Mouse (Mus musculus) thymus, postnatal 4 days (tissue): ENCODE measurements around the gene Gm44973.
"Not testable (repeated sequence)": the region's sequence is repeated elsewhere in the genome, so short reads cannot be mapped to it uniquely, and the experiment has no call there.

Experiments
- DNase-seq: peaks from one replicate; pipeline ENCODE4 v3.0.0; 2021

The Gm44973 gene

DNA sequence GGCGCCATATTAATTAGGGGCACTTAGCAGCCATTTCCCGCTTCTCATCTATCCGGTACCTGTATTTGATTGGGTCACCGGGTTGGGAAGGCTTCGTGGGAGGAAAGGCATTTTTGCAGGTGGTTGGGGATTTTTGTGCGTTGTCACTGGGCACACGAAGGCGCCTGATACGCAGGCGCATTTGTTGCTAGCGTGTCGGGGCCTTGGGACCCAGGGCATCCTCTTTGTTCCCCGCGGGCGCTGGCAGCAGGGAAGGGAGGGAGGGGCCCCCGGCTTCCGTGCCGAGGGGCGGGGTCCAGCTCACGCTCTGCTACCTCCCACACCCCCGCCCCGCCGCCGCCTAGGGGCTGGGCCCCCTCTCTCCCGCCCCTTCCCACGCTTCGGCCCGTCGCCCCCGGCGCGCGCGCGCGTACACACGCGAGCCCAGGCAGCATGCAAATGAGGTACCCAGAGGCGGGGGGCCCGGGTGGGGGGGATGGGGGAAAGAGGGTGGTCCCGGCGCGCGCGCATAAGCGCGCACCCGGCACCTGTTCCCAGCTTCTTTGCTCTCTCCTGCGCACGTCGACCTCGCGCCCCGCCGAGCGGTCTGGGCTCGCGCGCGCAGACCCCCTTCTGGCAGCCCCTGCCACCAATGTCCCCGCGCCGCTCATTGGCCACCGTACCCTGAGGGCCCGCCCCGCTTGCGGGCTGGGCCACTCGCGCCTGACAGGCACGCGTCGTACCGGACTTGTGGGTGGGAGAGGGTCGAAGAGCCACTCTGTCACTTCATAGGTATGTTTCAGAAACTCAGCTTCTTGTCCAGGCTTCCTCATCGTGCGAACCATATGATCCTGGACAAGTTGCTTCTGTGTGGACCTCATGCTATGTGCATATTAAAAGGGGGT, at the start of gene Gm44973:
Gene Gm44973 (plus strand): TSS at position 379 of the 884 bp plus-strand sequence.
- DNase-seq, result peak; percentile 98

DNA sequence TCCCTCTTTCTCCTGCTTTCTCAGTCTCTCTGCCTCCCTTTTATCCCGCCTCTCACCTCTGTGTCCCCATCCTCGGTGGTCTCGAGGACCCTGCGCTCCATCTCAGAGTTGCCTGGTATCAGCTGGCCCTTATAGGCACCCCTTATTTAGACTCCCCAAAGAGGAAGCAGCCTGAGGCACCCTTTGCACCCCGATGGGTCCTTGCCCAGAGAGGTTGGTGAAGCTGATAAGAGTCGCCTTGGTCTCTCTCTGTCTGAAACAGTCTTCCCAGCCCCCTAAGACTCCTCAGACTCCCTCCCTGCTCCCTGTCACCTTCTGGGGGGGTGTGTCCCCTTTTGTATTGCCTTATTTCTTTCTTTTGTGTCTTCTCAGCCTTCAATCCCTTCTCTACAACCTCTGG, 44.2 kb upstream of the Gm44973 start, which contains the start of gene Sbk3:
Gene Sbk3 (minus strand): TSS at position 101 of the 400 bp plus-strand sequence.
- no peak for DNase-seq

GRCm38 (mm10) chr7:4971710-4972109, 43.6 kb upstream of the Gm44973 start:
- no peak for DNase-seq

DNA sequence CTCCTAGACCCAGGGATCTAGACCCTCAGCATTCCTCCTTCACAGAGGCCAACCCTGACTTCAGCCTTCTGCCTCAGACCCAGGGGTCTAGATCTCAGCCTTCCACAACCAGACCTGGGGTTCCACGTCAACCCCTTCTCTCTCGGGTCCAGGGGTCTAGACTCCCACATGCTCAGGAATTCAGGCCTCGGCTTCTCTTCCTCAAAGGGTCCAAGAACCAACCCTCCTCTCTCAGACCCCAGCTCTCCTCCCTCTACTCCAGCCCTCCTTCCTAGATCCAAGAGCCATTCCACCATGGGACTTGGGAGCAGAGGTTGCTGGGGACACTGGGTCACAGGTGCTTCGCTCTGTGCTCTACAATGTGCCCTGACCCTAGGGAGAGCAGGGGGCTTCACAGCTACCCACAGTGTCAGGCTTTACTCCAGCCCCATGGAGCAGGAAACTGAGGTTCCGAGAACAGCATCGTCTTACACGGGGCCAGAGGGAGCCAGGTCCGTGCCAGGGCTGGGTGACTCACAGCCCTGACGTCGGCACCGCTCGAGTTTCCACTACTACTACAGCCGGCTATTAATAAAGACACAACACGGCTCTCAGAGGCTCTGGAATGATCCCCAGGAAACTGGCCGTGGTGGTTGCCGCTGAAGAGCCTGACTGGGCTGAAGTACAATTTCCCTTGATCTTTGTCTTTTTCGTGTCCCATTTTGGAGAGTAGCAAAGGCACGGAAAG, 42.8 kb upstream of the Gm44973 start:
- no peak for DNase-seq

GRCm38 (mm10) chr7:4975455-4975854, 39.8 kb upstream of the Gm44973 start:
- DNase-seq, result no peak

DNA sequence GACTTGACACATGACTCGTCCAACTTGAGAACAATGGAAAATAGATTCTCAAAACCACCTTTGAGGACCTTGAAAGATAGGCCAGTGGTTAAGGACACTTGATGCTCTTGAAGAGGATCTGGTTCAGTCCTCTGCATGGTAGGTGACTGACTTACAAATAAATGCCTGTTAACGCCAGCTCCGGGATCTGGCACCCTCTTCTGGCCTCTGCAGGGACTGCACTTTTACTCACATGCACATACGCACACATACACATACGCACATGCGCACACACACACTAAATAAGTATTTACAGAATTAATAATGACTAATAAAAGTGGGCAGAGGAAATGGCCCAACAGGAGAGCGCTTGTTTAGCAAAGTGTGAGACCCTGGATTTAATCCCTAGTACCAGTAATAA, 38.5 kb upstream of the Gm44973 start:
- peak; percentile 17 for DNase-seq

- DNase-seq, result no peak
Measured at GRCm38 (mm10) chr7:4988250-4988649, 27.0 kb upstream of the Gm44973 start.

- DNase-seq, result no peak
Measured at GRCm38 (mm10) chr7:4993347-4993998, 21.8 kb upstream of the Gm44973 start.

DNA sequence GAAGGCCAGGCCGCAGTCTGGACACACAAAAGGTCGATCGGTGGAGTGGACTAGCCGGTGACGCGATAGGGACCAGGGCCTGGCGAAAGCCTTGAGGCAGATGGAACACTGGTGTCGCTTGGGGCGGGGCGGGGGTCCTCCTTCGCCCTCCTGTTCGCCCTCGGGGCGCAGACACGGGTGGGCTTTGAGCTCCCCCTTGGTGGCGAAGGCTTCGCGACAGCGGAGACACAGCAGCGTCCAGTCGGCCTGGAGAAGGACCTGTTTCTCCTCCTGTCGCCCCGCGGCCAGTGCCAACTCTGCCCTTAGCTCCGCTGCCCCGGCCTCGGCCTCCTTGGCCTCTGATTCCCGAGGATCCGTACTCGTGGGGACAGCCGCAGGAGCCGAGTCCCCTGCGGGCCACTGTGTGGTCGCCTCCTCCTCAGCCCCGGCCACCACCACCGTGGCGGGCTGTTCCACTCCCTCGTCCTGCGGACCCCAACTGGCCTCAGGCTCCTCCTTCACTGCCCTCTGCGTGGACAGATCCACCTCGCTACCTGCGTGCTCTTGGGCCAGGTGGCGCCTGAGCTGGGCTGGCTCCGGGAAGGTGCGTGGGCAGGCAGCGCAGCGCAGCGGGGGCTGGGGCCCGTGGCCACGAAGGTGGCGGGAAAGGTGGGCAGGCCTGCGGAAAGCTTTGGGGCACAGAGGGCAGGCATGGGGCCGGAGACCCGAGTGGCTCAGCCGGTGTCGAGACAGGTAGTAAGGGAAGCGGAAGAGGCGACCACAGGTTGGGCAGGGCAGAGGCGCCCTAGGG, 21.1 kb upstream of the Gm44973 start:
- no peak for DNase-seq

DNA sequence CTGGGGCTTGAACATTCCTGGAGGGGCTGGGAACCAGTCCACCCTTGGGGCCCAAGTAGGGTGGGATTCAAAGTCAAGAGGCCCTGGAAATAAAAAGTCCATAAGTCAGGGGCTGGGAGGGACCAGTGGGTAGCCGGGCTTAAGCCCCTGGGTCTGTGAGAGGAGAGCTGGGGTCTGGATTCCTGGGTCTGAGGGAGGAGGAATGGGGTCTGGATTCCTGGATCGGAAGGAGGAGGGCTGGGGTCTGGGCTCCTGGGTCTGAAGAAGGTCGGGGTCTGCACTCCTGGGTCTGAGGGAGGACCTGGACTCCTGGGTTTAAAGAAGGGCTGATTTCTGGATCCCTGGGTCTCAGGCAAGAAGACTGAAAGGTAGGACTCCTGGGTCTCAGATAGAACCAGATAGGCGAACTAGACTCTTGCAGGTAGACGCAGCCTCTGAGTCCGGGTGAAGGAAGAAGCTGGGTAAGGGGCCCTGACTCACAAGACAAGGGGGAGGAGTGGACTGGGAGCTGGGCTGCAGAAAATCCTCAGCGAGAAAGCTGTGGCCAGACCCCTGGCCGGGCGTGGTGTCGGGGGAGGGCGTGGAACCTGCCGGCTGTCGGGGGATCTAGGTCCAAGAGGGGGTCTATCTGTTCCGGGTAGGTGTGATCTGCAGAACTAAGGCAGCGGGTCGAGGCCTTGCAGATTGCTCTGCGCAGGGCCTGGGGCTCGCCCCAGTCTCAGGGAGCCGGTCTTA, 19.9 kb upstream of the Gm44973 start:
- no peak for DNase-seq

DNA sequence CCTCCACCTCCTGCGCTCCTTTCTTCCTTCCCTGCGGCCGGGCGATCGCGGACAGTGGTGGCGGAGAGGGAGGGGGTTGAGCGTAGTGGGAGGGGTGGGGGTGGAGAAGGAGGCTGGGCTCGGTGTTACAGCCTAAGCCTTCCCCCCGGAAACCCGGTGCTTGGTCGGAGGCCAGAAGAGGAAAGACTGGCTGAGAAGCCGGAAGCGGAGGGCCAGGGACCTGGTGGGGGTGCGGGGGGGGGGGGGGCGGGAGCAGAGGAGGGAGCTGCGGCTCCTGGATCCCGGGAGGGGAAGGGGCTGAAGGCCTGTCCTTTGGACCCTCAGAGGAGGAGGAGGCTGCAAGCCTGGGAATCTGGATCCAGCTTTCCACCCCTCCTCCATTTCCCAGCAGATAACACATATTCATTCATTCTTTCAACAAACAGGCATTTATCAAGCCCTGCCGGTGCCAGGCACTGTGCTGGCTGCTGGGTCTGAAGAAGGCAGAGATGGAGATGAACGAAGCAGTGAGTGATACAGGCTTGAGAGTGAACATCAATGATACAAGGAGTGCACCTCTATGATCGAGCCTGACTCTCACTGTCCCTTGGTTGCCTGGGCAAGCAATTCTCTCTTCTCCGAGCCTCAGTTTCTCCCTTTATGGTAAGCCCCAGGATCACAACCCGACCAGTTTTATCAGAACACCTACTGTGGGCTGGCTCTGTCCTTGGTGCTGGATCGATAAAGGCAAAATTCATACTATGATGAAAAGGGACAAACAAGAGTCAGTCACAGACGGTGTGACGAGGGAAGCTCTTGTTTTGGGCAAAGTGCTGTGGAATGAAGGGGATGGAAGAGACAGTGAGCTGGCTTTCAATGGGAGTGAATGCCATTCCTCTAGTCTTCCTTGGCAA, 19.0 kb upstream of the Gm44973 start, which contains the start of gene Zfp579:
Gene Zfp579 (minus strand): TSS at position 156 of the 893 bp plus-strand sequence.
- DNase-seq, result peak; percentile 94

- no peak for DNase-seq
Measured at GRCm38 (mm10) chr7:4996934-4997333, 18.4 kb upstream of the Gm44973 start.

DNA sequence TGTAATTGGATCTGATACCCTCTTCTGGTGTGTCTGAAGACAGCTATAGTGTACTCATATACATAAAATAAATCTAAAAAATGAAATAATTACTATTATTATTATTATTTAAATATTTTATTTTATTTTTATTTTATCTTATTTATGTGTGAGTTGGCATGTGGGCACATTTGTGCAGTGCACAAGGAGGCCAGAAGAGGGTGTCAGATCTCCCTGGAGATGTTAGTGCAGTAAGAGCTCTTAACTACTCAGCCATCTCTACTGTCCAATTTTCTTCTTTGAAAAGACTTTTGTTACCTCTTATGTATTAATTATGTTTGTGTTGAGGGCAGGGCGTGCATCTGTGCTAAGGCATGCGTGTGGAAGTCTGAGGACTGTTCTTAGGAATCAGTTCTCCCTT, 15.4 kb upstream of the Gm44973 start:
- peak; percentile 66 for DNase-seq

DNA sequence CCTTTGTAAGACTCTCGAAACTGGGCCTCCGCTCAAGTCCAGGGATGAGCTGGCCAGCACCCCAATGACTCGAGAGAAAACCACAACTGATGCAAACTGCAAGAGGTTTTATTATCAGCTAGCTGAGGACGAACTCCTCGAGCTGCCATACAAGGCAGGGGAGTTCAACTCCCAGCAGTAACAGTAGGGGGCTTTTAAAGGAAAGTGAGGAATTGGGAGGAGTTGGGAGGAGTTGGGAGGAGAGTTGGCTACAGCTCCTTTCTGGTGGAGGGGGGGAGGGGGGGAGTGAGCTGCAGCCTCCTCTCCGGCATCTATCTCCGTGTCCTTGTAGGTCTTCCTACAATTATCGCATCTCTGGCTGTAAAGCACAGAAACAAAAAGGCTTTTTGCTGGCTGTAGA, 12.4 kb upstream of the Gm44973 start:
- not testable (repeated sequence) for DNase-seq

DNA sequence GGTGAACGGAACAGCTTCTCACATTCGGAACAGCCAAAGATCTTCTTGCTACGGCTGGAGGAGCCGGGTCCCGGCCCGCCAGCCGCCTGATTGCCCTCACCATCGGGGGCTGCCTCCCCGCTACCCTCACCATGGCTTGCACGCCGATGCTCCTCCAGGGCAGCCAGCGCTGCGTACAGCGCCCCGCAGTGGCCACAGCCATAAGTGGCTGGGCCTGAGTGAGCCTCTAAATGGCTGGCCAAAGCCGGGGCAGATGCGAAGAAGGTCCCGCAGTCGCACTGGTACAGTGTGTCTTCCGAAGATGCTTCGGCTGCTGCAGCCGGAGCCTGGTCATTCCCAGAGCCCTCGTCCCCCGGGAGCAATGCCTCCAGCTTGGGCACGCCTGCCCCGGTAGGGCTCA, 7.1 kb upstream of the Gm44973 start:
- no peak for DNase-seq

- no peak for DNase-seq
Measured at GRCm38 (mm10) chr7:5012681-5013513, 2.4 kb upstream of the Gm44973 start.

DNA sequence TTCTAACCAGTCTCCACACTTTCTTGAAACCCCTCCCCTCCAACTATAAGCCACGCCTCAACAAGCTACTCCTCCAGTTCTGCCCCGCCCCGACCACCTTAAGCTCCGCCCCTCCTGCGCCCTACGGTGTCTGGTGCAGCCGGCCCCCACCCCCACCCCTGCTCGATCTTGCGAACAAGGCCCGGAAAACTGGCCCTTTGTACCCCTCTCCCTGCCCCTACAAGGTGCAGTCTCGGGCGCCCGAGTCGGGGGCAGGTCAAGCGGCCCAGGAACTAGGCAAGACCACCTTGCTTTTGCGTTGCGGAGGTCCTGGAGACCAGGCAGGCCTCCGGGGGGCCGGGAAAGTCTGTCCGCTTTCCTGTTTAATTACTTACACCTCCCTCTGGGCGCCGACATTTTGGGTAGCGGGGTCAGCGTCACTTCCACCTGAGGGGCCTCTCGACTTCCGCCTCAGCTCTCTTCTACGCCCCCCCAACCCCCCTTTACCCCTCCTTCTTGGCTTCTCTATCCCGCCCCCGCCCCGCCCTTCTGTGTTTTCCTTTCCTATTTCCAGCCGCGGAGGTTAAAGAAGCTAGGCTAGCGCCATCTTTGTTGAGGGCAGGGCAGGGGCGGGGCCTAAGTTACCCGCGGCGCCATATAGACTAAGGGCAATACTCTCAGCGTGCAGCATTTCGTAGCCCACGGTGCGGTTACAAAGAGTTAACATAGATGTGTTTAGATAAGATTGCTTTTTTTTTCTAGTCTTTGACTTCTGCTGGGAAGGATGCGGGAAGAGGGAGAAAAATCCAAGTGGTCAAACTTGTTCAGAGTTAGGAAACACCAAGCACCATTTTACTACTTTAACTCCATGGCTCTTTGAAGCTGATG, 812 bp upstream of the Gm44973 start, which contains the start of the genes Zfp524 and Fiz1:
Gene Zfp524 (plus strand): TSS at position 165 of the 867 bp plus-strand sequence.
Gene Fiz1 (minus strand): TSS at position 447 of the 867 bp plus-strand sequence.
- peak; percentile 97 for DNase-seq

- DNase-seq, result no peak
Measured at GRCm38 (mm10) chr7:5016057-5016456, 761 bp downstream of the Gm44973 start.
